34 mouse cellular contexts compared by ENCODE assay signal in the genomic region with DNA sequence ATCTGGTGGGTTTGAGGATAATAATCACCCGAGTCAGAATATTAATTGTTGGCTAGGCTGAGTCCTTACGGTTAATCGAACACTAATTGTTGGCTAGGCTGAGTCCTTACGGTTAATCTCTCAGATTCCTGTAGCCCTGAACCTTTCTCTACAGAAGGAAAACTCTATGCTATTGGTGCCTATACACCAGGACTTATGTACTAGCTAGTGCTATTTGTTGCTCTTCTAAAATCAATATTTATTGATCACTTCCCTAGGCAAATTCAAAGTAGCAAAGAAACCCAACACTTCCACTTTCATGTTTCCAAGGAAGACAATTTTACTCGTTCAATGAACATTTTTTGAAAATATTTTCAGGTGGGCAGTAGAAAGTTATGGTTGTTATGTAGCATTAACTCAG.
"Had no signal": no experiment of that assay in that cellular context is flagged by ENCODE, and none has a peak within 500 bp of the region (broad histone marks: within the 10 kb centered on the region; RNA-seq: fewer than 3 reads in every experiment).

No protein-coding gene starts in this region.

- DNase-seq: heart, adult 2 months; heart, postnatal 10 days; heart, postnatal 14 days; heart, postnatal 36 days; heart, postnatal 4 days; kidney, adult 18-20 months; kidney, adult 2 months; kidney, adult 8-10 months; kidney, postnatal 10 days; kidney, postnatal 14 days; kidney, postnatal 25 days; kidney, postnatal 36 days; kidney, postnatal 4 days; layer of hippocampus, adult 9-11 months; layer of hippocampus, postnatal 36 days had no signal

- H3K9ac ChIP-seq: heart, embryonic 12.5 days; heart, embryonic 13.5 days; heart, embryonic 15.5 days; hindbrain, embryonic 12.5 days; hindbrain, embryonic 13.5 days; hindbrain, embryonic 14.5 days; hindbrain, embryonic 15.5 days; intestine, embryonic 15.5 days; kidney, embryonic 15.5 days had no signal

- H3K27ac ChIP-seq: heart, adult 2 months; heart, embryonic 10.5 days; heart, embryonic 13.5 days; heart, embryonic 15.5 days; hindbrain, embryonic 10.5 days; hindbrain, embryonic 12.5 days; hindbrain, embryonic 13.5 days; hindbrain, embryonic 14.5 days; hindbrain, embryonic 15.5 days; hindbrain, postnatal 0 days; intestine, embryonic 15.5 days; kidney, embryonic 15.5 days; kidney, postnatal 0 days; layer of hippocampus, adult 2 months had no signal

- ATAC-seq: hindbrain, embryonic 16.5 days; hindbrain, postnatal 0 days; inflammation-experienced regulatory T-cells, adult 6 months; intestine, embryonic 15.5 days; intestine, embryonic 16.5 days; intestine, postnatal 0 days had no signal

- H3K4me1 ChIP-seq: hindbrain, embryonic 10.5 days; hindbrain, embryonic 12.5 days; hindbrain, embryonic 13.5 days; hindbrain, embryonic 15.5 days; intestine, embryonic 15.5 days had no signal

- H3K36me3 ChIP-seq: heart, embryonic 10.5 days; heart, embryonic 12.5 days; heart, embryonic 13.5 days; heart, embryonic 15.5 days; hindbrain, embryonic 12.5 days; hindbrain, embryonic 13.5 days; hindbrain, embryonic 15.5 days; intestine, embryonic 15.5 days; kidney, embryonic 15.5 days had no signal

- H3K27me3 ChIP-seq: heart, embryonic 12.5 days; heart, embryonic 13.5 days; heart, embryonic 15.5 days; hindbrain, embryonic 12.5 days; hindbrain, embryonic 13.5 days; hindbrain, embryonic 15.5 days; intestine, embryonic 15.5 days; kidney, embryonic 15.5 days had no signal

- H3K4me2 ChIP-seq: heart, embryonic 11.5 days; heart, embryonic 12.5 days; heart, embryonic 13.5 days; heart, embryonic 15.5 days; hindbrain, embryonic 12.5 days; hindbrain, embryonic 13.5 days; hindbrain, embryonic 14.5 days; hindbrain, embryonic 15.5 days; intestine, embryonic 15.5 days; kidney, embryonic 15.5 days had no signal

- H3K4me3 ChIP-seq: heart, adult 2 months; heart, embryonic 10.5 days; heart, embryonic 12.5 days; heart, embryonic 13.5 days; heart, embryonic 15.5 days; hindbrain, embryonic 10.5 days; hindbrain, embryonic 12.5 days; hindbrain, embryonic 13.5 days; hindbrain, embryonic 15.5 days; intestine, embryonic 15.5 days; kidney, embryonic 15.5 days; layer of hippocampus, adult 2 months had no signal

- H3K9me3 ChIP-seq: heart, embryonic 10.5 days; heart, embryonic 12.5 days; heart, embryonic 13.5 days; heart, embryonic 15.5 days; hindbrain, embryonic 10.5 days; hindbrain, embryonic 12.5 days; hindbrain, embryonic 13.5 days; hindbrain, embryonic 15.5 days; intestine, embryonic 15.5 days; kidney, embryonic 15.5 days had no signal
